Mouse (Mus musculus) limb, embryonic 11.5 days (tissue): ENCODE data around the gene Saxo2. TPM values are rescaled to one million over a fixed set of nuclear protein-coding genes. Genes with fewer than 3 reads are reported as not detected.

Experiments used
- polyA plus RNA-seq: library from polyadenylated mRNA; unstranded; fragments of >200 nt; fragmentation: Nextera tagmentation; extraction: Ambion mirVana; gene quantifications from 2 replicates; pipeline ENCODE4 v1.2.1, GENCODE M21; 2014

Gene Saxo2
- polyA plus RNA-seq, 1 experiment from 2014 or later, result 5.9 TPM

Other genes with a start within 250 kb of the Saxo2 start
- 23.2 and 26.2 TPM in 2 replicates for gene Efl1, start 86 bp upstream of the Saxo2 start, polyA plus RNA-seq
- 47.0 and 47.4 TPM in 2 replicates for gene Mex3b, start 218.8 kb upstream of the Saxo2 start, polyA plus RNA-seq